Mouse (Mus musculus): ENCODE data around the gene Bahcc1. TPM values are rescaled to one million over a fixed set of nuclear protein-coding genes. Genes with fewer than 3 reads are reported as not detected.

Bahcc1 gene
- polyA plus RNA-seq, 2 experiments = 0.75 to 1.6 TPM

GRCm38 (mm10) chr11:120315832-120316689 lies 83.3 kb downstream of the Bahcc1 start:
- H3K27me3 ChIP-seq (ENCODE audit: control insufficient read depth, insufficient read depth, low read length) = no peaks in the 10 kb centered on the region
- H3K9ac ChIP-seq (replicated peaks) = peak overlapping the region; percentile 82
- H3K4me1 ChIP-seq (replicated peaks; ENCODE audit: control insufficient read depth in 2 of 2, insufficient read depth in 2 of 2, low read length in 1 of 2) = peaks cover 16% of the 10 kb centered on the region in 2 experiments
- no peaks in the 10 kb centered on the region for H3K9me3 ChIP-seq (ENCODE audit: control insufficient read depth, low read length)
- no peaks in the 10 kb centered on the region for H3K36me3 ChIP-seq (replicated peaks; ENCODE audit: control insufficient read depth, insufficient read depth, low read depth)
- WGBS (ENCODE audit: insufficient replicate concordance) = 5% methylated on average over 37 of the region's 37 CpGs
- peak overlapping the region; percentile 90 for H3K27ac ChIP-seq
- no peak for TF ChIP-seq CTCF (IDR thresholded peaks at IDR 0.05; ENCODE audit: low read depth)
- peak; percentile 44; the same call in 1 of the 2 replicates for TF ChIP-seq EP300 (IDR thresholded peaks at IDR 0.05; ENCODE audit: low read depth)
- H3K4me2 ChIP-seq (ENCODE audit: low read depth) = peak overlapping the region; percentile 99
- DNase-seq (ENCODE audit: low read depth in 3 of 3, low spot score in 3 of 3) (peak; percentile 89 to 90 (median 90)), ATAC-seq (ENCODE audit: insufficient read depth) (peak; percentile 98)
- peak overlapping the region; percentile 66 to 73 for H3K4me3 ChIP-seq (ENCODE audit: insufficient read depth in 1 of 2, low read depth in 2 of 2, low read length in 2 of 2)

DNA sequence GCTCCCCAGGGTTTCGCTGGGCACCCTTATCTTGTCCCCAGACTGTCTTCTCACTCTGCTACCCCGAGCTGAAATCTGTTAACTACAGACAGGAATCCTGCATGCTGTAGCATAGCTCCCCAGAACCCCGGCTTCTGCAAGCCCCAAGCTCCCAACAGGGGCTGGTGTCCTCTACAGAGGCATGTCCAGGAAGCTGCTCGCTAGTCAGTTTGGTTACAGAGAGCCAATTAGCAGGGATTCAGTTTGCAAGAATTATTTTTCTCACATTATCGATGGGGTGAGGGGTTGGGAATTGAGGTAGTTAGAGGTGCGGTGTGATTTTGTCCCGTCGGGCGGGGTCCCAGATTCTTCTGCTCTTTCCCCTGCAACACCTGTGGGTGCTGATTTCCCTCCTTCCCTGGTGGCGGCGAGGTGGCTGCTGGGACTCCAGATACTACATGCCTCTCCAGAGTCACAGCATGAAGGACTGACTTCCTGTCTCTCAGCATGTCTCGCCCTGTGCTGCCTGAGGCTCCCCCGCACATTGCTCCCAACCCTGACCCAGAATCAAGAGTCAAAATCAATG lies 84.0 kb downstream of the Bahcc1 start:
- H3K27ac ChIP-seq = peak overlapping the region; percentile 90
- peaks cover 14 to 16% of the 10 kb centered on the region in 2 experiments for H3K4me1 ChIP-seq (replicated peaks; ENCODE audit: control insufficient read depth in 2 of 2, insufficient read depth in 2 of 2, low read length in 1 of 2)
- peak overlapping the region; percentile 66 to 71 for H3K4me3 ChIP-seq (ENCODE audit: insufficient read depth in 1 of 2, low read depth in 2 of 2, low read length in 2 of 2)
- 16% methylated on average over 13 of the region's 13 CpGs for WGBS (ENCODE audit: insufficient replicate concordance)
- no peaks in the 10 kb centered on the region for H3K36me3 ChIP-seq (replicated peaks; ENCODE audit: control insufficient read depth, insufficient read depth, low read depth)
- H3K27me3 ChIP-seq (ENCODE audit: control insufficient read depth, insufficient read depth, low read length) = no peaks in the 10 kb centered on the region
- peak overlapping the region; percentile 82 for H3K9ac ChIP-seq (replicated peaks)
- ATAC-seq (ENCODE audit: insufficient read depth) = peak; percentile 59
- no peaks in the 10 kb centered on the region for H3K9me3 ChIP-seq (ENCODE audit: control insufficient read depth, low read length)
- no peak for DNase-seq (ENCODE audit: low read depth in 3 of 3, low spot score in 3 of 3)
- TF ChIP-seq CTCF (IDR thresholded peaks at IDR 0.05; ENCODE audit: low read depth) = no peak
- no peak for TF ChIP-seq EP300 (IDR thresholded peaks at IDR 0.05; ENCODE audit: low read depth)
- peak overlapping the region; percentile 99 for H3K4me2 ChIP-seq (ENCODE audit: low read depth)

DNA sequence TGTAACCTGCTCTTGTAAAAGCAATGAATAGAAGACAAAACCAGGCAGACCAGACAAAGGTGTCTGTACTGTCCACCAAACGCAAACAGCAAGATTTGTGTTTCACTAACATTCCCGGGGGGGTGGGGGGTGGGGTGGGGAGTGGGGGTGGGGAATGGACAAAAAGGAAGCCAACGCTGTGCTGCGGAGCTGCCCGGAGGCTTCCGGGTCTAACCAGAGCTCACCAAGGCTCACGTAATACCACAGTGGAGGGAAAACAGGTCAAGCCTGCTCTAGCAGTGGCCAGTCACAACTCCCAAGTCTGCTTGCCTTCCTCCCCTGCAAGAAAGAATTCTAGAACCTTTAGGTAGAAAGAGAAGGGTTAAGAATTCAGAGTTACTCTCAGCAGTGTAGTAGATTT lies 84.7 kb downstream of the Bahcc1 start:
- no peak for DNase-seq (ENCODE audit: low read depth in 3 of 3, low spot score in 3 of 3)

DNA sequence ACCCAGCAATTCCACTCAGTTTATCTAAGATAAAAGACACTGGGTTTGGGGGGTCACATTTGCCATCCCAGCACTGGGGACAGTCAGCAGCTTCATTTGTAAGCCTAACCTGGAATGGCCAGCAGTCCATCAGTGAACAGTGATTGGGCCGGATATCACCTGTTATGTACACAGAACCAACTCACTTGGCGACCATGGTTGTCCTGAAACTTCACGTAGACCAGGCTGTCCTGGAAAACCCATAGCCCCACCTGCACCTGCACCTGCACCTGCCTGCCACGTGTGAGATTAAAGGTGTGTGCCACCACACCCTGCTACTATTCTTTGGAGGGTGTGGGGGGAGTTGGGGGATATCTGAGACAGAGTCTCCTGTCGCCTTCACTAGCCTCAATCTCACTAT lies 86.6 kb downstream of the Bahcc1 start:
- no peak for ATAC-seq (ENCODE audit: insufficient read depth)
- no peak for TF ChIP-seq CTCF (IDR thresholded peaks at IDR 0.05; ENCODE audit: low read depth)
- no peaks in the 10 kb centered on the region for H3K27me3 ChIP-seq (ENCODE audit: control insufficient read depth, insufficient read depth, low read length)
- H3K9me3 ChIP-seq (ENCODE audit: control insufficient read depth, low read length) = no peaks in the 10 kb centered on the region
- no peak overlapping the region for H3K4me2 ChIP-seq (ENCODE audit: low read depth)
- no peak overlapping the region for H3K9ac ChIP-seq (replicated peaks)
- H3K4me3 ChIP-seq (ENCODE audit: insufficient read depth in 1 of 2, low read depth in 2 of 2, low read length in 2 of 2) = no peak overlapping the region
- no peak overlapping the region for H3K27ac ChIP-seq
- H3K4me1 ChIP-seq (replicated peaks; ENCODE audit: control insufficient read depth in 2 of 2, insufficient read depth in 2 of 2, low read length in 1 of 2) = peaks cover 14 to 16% of the 10 kb centered on the region in 2 experiments
- 73% methylated on average over 5 of the region's 5 CpGs for WGBS (ENCODE audit: insufficient replicate concordance)
- no peaks in the 10 kb centered on the region for H3K36me3 ChIP-seq (replicated peaks; ENCODE audit: control insufficient read depth, insufficient read depth, low read depth)
- DNase-seq (ENCODE audit: low read depth in 3 of 3, low spot score in 3 of 3) = no peak

More for the DNA sequence above, 84.7 kb downstream of the Bahcc1 start:
- Histone ChIP-seq H3K27ac (no peak overlapping the region), H3K4me3 (ENCODE audit: insufficient read depth in 1 of 2, low read depth in 2 of 2, low read length in 2 of 2) (no peak overlapping the region), H3K27me3 (ENCODE audit: control insufficient read depth, insufficient read depth, low read length) (no peaks in the 10 kb centered on the region), H3K36me3 (replicated peaks; ENCODE audit: control insufficient read depth, insufficient read depth, low read depth) (no peaks in the 10 kb centered on the region), H3K9ac (replicated peaks) (no peak overlapping the region; the same call in 1 of the 2 replicates), H3K4me1 (replicated peaks; ENCODE audit: control insufficient read depth in 2 of 2, insufficient read depth in 2 of 2, low read length in 1 of 2) (peaks cover 14 to 16% of the 10 kb centered on the region in 2 experiments), H3K9me3 (ENCODE audit: control insufficient read depth, low read length) (no peaks in the 10 kb centered on the region), H3K4me2 (ENCODE audit: low read depth) (peak overlapping the region; percentile 99; the same call in 1 of the 2 replicates)
- 51% methylated on average over 7 of the region's 7 CpGs for WGBS (ENCODE audit: insufficient replicate concordance)
- no peak for ATAC-seq (ENCODE audit: insufficient read depth)
- TF ChIP-seq CTCF (IDR thresholded peaks at IDR 0.05; ENCODE audit: low read depth) = no peak
- no peak for TF ChIP-seq EP300 (IDR thresholded peaks at IDR 0.05; ENCODE audit: low read depth)

DNA sequence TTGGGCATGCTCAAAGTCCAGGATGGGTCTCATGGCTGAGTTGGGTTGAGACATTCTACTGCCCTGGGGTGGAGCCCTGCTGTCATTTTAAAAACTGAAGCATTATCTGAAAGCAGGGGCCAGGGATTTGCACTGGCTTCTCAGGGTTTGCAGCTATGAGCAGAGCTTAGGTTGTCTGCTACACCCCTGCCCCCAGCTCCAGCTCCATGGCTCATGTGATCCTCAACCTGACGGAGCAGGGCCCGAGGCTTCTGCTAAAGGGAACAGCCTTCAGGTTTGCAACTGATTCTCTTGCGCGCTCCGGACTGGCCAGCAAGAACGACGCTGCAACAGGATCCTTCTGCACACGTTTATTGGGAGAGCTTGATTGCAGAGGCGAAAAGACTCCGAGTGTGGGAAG lies 87.4 kb downstream of the Bahcc1 start:
- Histone ChIP-seq H3K4me2 (ENCODE audit: low read depth) (no peak overlapping the region), H3K9me3 (ENCODE audit: control insufficient read depth, low read length) (no peaks in the 10 kb centered on the region), H3K4me3 (ENCODE audit: insufficient read depth in 1 of 2, low read depth in 2 of 2, low read length in 2 of 2) (no peak overlapping the region), H3K27me3 (ENCODE audit: control insufficient read depth, insufficient read depth, low read length) (no peaks in the 10 kb centered on the region), H3K36me3 (replicated peaks; ENCODE audit: control insufficient read depth, insufficient read depth, low read depth) (no peaks in the 10 kb centered on the region), H3K27ac (no peak overlapping the region), H3K4me1 (replicated peaks; ENCODE audit: control insufficient read depth in 2 of 2, insufficient read depth in 2 of 2, low read length in 1 of 2) (peaks cover 13 to 14% of the 10 kb centered on the region in 2 experiments), H3K9ac (replicated peaks) (no peak overlapping the region)
- ATAC-seq (ENCODE audit: insufficient read depth) = no peak
- no peak for TF ChIP-seq EP300 (IDR thresholded peaks at IDR 0.05; ENCODE audit: low read depth)
- 90% methylated on average over 10 of the region's 10 CpGs for WGBS (ENCODE audit: insufficient replicate concordance)
- DNase-seq (ENCODE audit: low read depth in 3 of 3, low spot score in 3 of 3) = no peak
